Mouse (Mus musculus) erythroid progenitor cell, adult 5-6 weeks (primary cell): Measurements from ENCODE around the gene AW011738. TPM values are rescaled to one million over a fixed set of nuclear protein-coding genes. Genes with fewer than 3 reads are reported as not detected.

Experiments used
- ATAC-seq: replicated peaks from 2 replicates; pipeline ENCODE4 v1.8.0; 2016; ENCODE audit warnings: moderate number of reproducible peaks, mild to moderate bottlenecking, moderate TSS enrichment, inconsistent platforms; ENCODE audit not compliant: poor library complexity, low FRiP score, severe bottlenecking
- total RNA-seq, 2 experiments: library from RNA; stranded (forward) in 1 of 2; stranded (reverse) in 1 of 2; fragments of 150-400 nt in 1 of 2; fragments of 186-747, 209-891 nt in 1 of 2; gene quantifications; 2 replicates each; pipeline versions ENCODE4 v1.2.3 to v1.2.4; 2015 to 2017; ENCODE audit warnings: low replicate concordance in 2 of 2

Gene AW011738
- total RNA-seq, 2 experiments from 2014 or later = 12.2 to 16.0 TPM

- ATAC-seq = peak; percentile 52
These were observed 32.3 kb downstream of the AW011738 start for GRCm38 (mm10) chr4:156235360-156235770.

DNA sequence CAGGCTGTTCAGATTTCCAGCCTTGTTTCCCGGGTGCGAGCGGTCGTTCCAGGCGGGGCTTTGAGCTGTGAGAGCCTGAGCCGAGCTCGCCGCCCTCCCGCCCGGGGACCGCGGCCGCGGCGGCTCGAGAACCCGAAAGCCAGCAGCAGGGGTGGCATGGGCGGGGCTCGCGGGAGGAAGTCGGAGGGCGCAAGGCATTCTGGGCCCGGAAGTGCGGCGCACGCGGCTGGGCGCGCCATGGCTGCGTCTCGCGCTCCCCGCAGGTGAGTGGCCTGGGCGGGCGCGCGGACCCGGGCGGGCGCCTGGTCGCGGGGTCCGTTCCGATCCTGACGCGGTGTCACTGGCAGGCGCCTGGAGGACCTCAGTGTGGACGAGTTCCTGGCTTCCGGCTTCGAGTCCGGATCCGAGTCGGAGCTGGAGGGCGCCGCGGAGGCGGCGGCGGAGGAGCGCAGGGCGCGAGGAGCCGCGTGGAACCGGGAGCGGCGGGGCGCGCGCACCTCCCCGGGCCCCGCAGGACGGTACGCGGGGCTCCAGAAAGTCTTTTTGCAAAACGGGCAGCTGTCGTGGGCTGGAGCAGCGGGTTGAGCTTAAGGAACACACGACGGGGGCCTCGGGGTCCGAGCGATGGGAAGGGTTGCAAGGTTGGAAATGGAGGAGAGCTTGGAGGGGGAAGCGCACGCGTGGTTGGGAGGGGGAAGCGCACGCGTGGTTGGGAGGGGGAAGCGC lies 32.9 kb downstream of the AW011738 start, which contains the start of gene Noc2l:
Gene Noc2l (plus strand): TSS at position 203 of the 726 bp plus-strand sequence.
- ATAC-seq = peak; percentile 90

DNA sequence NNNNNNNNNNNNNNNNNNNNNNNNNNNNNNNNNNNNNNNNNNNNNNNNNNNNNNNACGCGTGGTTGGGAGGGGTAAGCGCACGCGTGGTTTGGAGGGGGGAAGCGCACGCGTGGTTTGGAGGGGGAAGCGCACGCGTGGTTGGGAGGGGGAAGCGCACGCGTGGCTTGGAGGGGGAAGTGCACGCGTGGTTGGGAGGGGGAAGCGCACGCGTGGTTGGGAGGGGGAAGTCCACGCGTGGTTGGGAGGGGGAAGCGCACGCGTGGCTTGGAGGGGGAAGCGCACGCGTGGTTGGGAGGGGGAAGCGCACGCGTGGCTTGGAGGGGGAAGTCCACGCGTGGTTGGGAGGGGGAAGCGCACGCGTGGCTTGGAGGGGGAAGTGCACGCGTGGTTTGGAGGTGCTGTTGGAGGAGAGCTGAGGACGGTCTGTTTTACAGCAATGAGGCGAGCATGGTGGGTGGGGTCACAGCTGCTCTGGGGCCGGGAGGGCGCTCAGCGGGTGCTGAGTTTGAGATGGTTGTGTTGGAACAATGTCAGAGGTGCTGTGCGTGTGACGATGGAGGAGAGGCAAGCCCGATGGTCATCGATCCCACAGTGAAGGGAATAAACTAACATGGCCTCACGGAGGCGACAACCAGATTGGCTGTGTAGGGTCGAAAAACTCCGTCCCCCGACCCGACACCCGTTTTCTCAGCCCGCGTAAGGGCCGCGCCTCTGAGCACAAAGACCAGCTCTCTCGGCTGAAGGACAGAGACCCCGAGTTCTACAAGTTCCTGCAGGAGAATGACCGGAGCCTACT lies 33.7 kb downstream of the AW011738 start:
- no peak for ATAC-seq

GRCm38 (mm10) chr4:156249567-156249966 lies 46.5 kb downstream of the AW011738 start:
- ATAC-seq = no peak

GRCm38 (mm10) chr4:156251081-156251480 lies 48.0 kb downstream of the AW011738 start:
- ATAC-seq = no peak

DNA sequence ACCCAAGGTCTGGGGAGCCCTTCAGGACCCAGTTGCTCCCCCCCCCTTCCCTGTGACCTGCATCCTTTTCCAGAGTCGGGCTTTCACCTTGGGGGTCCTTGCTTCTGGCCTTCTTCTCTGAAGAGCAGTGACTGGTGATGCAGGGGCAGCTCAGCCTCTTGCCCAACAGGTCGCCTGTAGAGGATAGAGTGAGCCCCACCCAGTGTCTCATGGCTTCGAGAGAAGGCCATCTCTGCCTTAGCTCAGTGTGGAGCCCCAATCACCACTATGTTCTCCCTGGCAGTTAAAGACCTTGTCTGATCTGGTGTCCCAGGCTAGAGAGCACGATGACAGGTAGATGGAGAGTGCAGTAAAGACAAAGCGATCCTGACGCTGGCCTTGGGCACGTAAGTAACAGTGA lies 49.0 kb downstream of the AW011738 start:
- peak; percentile 35 for ATAC-seq

GRCm38 (mm10) chr4:156252619-156253018 lies 49.5 kb downstream of the AW011738 start:
- peak; percentile 8 for ATAC-seq

DNA sequence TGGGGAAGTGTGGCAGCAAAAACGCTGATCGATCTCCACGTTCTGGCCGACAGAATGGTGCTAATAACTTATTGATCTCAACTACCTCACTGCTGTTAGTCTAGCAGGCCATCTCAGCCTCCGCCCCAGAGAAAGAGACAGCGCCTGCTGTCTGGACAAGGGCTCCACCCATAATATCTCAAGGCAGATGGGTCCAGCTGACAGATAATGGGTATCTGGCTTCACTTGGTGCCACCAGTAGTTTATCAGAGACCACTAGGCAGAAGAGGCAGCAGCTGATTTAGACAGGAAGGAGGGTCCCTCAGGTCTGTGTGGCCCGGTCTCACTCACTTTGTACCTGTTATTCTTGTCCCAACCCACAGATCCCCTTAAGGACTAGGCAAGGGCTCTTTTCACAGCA lies 49.9 kb downstream of the AW011738 start:
- peak; percentile 80 for ATAC-seq

- ATAC-seq = peak; percentile 70
These were observed 51.4 kb downstream of the AW011738 start for GRCm38 (mm10) chr4:156254361-156255077.

Other genes with a start within 250 kb of the AW011738 start
- gene C1qtnf12, start 241.0 kb upstream of the AW011738 start, total RNA-seq (2015; ENCODE audit: low replicate concordance) = 132 and 160 TPM in 2 replicates
- gene C1qtnf12, start 241.0 kb upstream of the AW011738 start, total RNA-seq (2017; ENCODE audit: low replicate concordance) = 31.2 and 41.1 TPM in 2 replicates
- 1.3 and 5.8 TPM in 2 replicates for gene B3galt6, start 210.7 kb upstream of the AW011738 start, total RNA-seq (2015; ENCODE audit: low replicate concordance)
- 2.3 TPM in 2 replicates for gene B3galt6, start 210.7 kb upstream of the AW011738 start, total RNA-seq (2017; ENCODE audit: low replicate concordance)
- gene Sdf4, start 210.4 kb upstream of the AW011738 start, total RNA-seq (2015; ENCODE audit: low replicate concordance) = 31.4 and 59.1 TPM in 2 replicates
- gene Sdf4, start 210.4 kb upstream of the AW011738 start, total RNA-seq (2017; ENCODE audit: low replicate concordance) = 92.1 and 127 TPM in 2 replicates
- 3.4 TPM in 1 of 2 replicates, not detected in the other for gene Tnfrsf4, start 189.5 kb upstream of the AW011738 start, total RNA-seq (2015; ENCODE audit: low replicate concordance)
- gene Tnfrsf4, start 189.5 kb upstream of the AW011738 start, total RNA-seq (2017; ENCODE audit: low replicate concordance) = 0.61 and 8.2 TPM in 2 replicates
- gene Tnfrsf18, start 177.1 kb upstream of the AW011738 start, total RNA-seq (2015; ENCODE audit: low replicate concordance) = 2.9 and 26.7 TPM in 2 replicates
- gene Tnfrsf18, start 177.1 kb upstream of the AW011738 start, total RNA-seq (2017; ENCODE audit: low replicate concordance) = 1.5 and 3.5 TPM in 2 replicates
- gene Ttll10, start 143.9 kb upstream of the AW011738 start, total RNA-seq (2015; ENCODE audit: low replicate concordance) = not detected in 2 replicates
- gene Ttll10, start 143.9 kb upstream of the AW011738 start, total RNA-seq (2017; ENCODE audit: low replicate concordance) = not detected in 2 replicates
- gene 9430015G10Rik, start 93.3 kb upstream of the AW011738 start, total RNA-seq (2015; ENCODE audit: low replicate concordance) = 28.5 and 48.7 TPM in 2 replicates
- 52.1 and 58.6 TPM in 2 replicates for gene 9430015G10Rik, start 93.3 kb upstream of the AW011738 start, total RNA-seq (2017; ENCODE audit: low replicate concordance)
- 0.84 TPM in 1 of 2 replicates, not detected in the other for gene Rnf223, start 72.8 kb upstream of the AW011738 start, total RNA-seq (2015; ENCODE audit: low replicate concordance)
- 0.30 and 0.90 TPM in 2 replicates for gene Rnf223, start 72.8 kb upstream of the AW011738 start, total RNA-seq (2017; ENCODE audit: low replicate concordance)
- 107 and 119 TPM in 2 replicates for gene Agrn, start 5.8 kb upstream of the AW011738 start, total RNA-seq (2015; ENCODE audit: low replicate concordance)
- 52.9 and 82.3 TPM in 2 replicates for gene Agrn, start 5.8 kb upstream of the AW011738 start, total RNA-seq (2017; ENCODE audit: low replicate concordance)
- gene Isg15, start 2.5 kb upstream of the AW011738 start, total RNA-seq (2015; ENCODE audit: low replicate concordance) = 32.8 and 101 TPM in 2 replicates
- 71.3 and 108 TPM in 2 replicates for gene Isg15, start 2.5 kb upstream of the AW011738 start, total RNA-seq (2017; ENCODE audit: low replicate concordance)
- gene Perm1, start 12.6 kb downstream of the AW011738 start, total RNA-seq (2015; ENCODE audit: low replicate concordance) = 4.2 and 7.2 TPM in 2 replicates
- 3.2 and 5.9 TPM in 2 replicates for gene Perm1, start 12.6 kb downstream of the AW011738 start, total RNA-seq (2017; ENCODE audit: low replicate concordance)
- gene Plekhn1, start 31.6 kb downstream of the AW011738 start, total RNA-seq (2015; ENCODE audit: low replicate concordance) = 36.9 and 45.8 TPM in 2 replicates
- gene Plekhn1, start 31.6 kb downstream of the AW011738 start, total RNA-seq (2017; ENCODE audit: low replicate concordance) = 23.7 and 40.3 TPM in 2 replicates
- gene Noc2l, start 32.7 kb downstream of the AW011738 start, total RNA-seq (2015; ENCODE audit: low replicate concordance) = 18.4 and 28.1 TPM in 2 replicates
- gene Noc2l, start 32.7 kb downstream of the AW011738 start, total RNA-seq (2017; ENCODE audit: low replicate concordance) = 31.5 and 44.9 TPM in 2 replicates
- 349 and 378 TPM in 2 replicates for gene Samd11, start 52.4 kb downstream of the AW011738 start, total RNA-seq (2015; ENCODE audit: low replicate concordance)
- gene Samd11, start 52.4 kb downstream of the AW011738 start, total RNA-seq (2017; ENCODE audit: low replicate concordance) = 332 and 337 TPM in 2 replicates
- not detected in 2 replicates for gene Vmn2r-ps159, start 127.8 kb downstream of the AW011738 start, total RNA-seq (2015; ENCODE audit: low replicate concordance)
- not detected in 2 replicates for gene Vmn2r-ps159, start 127.8 kb downstream of the AW011738 start, total RNA-seq (2017; ENCODE audit: low replicate concordance)